Mouse (Mus musculus): Measurements from ENCODE around the gene Smarcd2.

DNA sequence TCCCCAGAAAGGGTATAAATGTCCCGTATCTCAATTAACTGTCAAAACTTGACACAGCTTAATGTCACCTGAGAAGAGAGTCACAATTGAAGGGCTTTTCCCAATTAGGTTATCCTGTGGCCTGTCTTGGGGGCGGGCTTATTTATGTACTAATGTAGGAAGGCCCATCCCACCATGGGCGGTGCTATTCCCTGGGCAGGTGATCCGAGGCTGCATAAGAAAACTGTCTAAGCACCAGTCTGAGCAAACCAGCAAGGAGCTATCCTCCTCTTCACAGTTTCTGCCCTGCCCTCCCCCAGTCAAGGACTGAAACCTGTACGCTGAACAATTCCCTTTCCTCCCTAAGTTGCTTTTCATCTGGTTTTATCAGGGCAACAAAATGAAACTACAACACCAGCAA, 17.6 kb upstream of the Smarcd2 start:
- TF ChIP-seq GATA1 (IDR thresholded peaks at IDR 0.05; ENCODE audit: low read length) (no peak), TAL1 (IDR thresholded peaks at IDR 0.05; ENCODE audit: low read length) (no peak)
